Mouse (Mus musculus) midbrain, embryonic 13.5 days (tissue): Measurements from ENCODE around the gene Psma2. TPM values are rescaled to one million over a fixed set of nuclear protein-coding genes. Genes with fewer than 3 reads are reported as not detected.
A peak's percentile ranks its signal among the peaks of the same experiment; 100 is the strongest.

Experiments
- ATAC-seq: fragments of 200-750 bp; cut with Nextera tagmentation; 2 replicates; pipeline ENCODE4 v1.8.0; 2017; ENCODE audit warnings: mild to moderate bottlenecking, moderate TSS enrichment, moderate library complexity
- H3K27ac ChIP-seq: fragments of 300-500 bp; sonication (generic); 2 replicates; pipeline ENCODE4 v1.5.1; 2015; ENCODE audit warnings: inconsistent platforms, mild to moderate bottlenecking, moderate library complexity
- H3K27me3 ChIP-seq: fragments of 300-500 bp; sonication (generic); 2 replicates; pipeline ENCODE4 v1.6.1; 2015; ENCODE audit warnings: mild to moderate bottlenecking, inconsistent platforms
- H3K36me3 ChIP-seq: fragments of 300-500 bp; sonication (generic); 2 replicates; pipeline ENCODE4 v1.6.1; 2015; ENCODE audit warnings: mild to moderate bottlenecking, inconsistent platforms
- H3K4me1 ChIP-seq: fragments of 300-500 bp; sonication (generic); replicated peaks from 2 replicates; pipeline ENCODE4 v1.6.1; 2015; ENCODE audit warnings: inconsistent platforms
- H3K4me2 ChIP-seq: fragments of 300-500 bp; sonication (generic); replicated peaks from 2 replicates; pipeline ENCODE4 v1.6.1; 2015; ENCODE audit warnings: moderate library complexity, mild to moderate bottlenecking, inconsistent platforms
- H3K4me3 ChIP-seq: fragments of 300-500 bp; sonication (generic); replicated peaks from 2 replicates; pipeline ENCODE4 v1.5.1; 2015; ENCODE audit warnings: mild to moderate bottlenecking, inconsistent platforms
- H3K9ac ChIP-seq: fragments of 300-500 bp; sonication (generic); replicated peaks from 2 replicates; pipeline ENCODE4 v1.6.1; 2015; ENCODE audit warnings: mild to moderate bottlenecking, inconsistent platforms
- H3K9me3 ChIP-seq: fragments of 300-500 bp; sonication (generic); 2 replicates; pipeline ENCODE4 v1.6.1; 2016; ENCODE audit warnings: mild to moderate bottlenecking, inconsistent platforms
- WGBS: fragments of 180-500 bp; shearing (Covaris S2); methylation state at CpG from one replicate; pipeline ENCODE4 v1.1.7; 2015; 5-methylcytosine and 5-hydroxymethylcytosine counted together
- polyA plus RNA-seq: library from polyadenylated mRNA; unstranded; fragments of >200 nt; fragmentation: Nextera tagmentation; extraction: Ambion mirVana; gene quantifications from 2 replicates; pipeline ENCODE4 v1.2.1, GENCODE M21; 2015

The Psma2 gene
- polyA plus RNA-seq, 1 experiment from 2014 or later = 197 TPM

DNA sequence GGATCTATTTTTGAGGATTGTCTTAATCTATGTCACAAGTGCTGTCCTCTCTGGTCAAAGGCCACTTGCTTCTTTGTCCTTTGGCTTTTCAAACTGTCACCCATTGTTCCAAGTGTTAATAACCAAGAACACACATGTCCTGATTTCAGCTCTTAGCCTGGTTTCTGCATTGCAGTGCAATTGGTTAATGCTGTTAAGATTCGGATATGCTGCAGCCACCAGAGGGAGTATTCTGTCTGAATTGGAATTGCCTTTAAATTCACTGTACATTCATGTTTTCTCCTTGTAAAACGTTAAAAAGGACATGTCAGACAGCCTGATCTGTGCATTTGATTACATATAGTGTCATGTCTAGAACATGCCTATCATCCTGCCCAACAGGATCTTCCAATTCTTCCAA, 57.3 kb downstream of the Psma2 start:
- Histone ChIP-seq H3K36me3 (no peaks in the 10 kb centered on the region), H3K27ac (no peak overlapping the region), H3K9ac (no peak overlapping the region), H3K4me2 (no peak overlapping the region), H3K4me1 (no peaks in the 10 kb centered on the region), H3K27me3 (no peaks in the 10 kb centered on the region), H3K4me3 (no peak overlapping the region), H3K9me3 (no peaks in the 10 kb centered on the region)
- peak; percentile 24; the same call in 1 of the 2 replicates for ATAC-seq
- WGBS = 18% methylated on average over 2 of the region's 2 CpGs

DNA sequence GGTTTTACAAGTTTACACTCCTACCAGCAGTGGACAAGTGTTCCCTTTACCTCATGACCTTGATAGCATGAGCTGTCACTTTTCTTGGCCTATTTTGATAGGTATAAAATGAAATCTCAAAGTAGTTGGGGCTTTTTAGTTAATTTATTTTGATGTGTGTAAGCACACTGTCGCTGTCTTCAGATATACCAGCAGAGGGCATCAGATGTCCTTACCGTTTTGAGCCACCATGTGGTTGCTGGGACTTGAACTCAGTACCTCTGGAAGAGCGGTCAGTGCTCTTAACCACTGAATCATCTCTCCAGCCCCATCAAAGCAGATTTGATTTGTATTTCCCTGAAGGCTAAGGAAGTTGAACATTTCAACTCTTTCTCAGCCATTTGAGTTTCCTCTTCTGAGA, 75.9 kb downstream of the Psma2 start:
- no peak for ATAC-seq
- 76% methylated on average over 3 of the region's 3 CpGs for WGBS
- no peaks in the 10 kb centered on the region for H3K9me3 ChIP-seq
- H3K36me3 ChIP-seq = no peaks in the 10 kb centered on the region
- no peak overlapping the region for H3K27ac ChIP-seq
- H3K27me3 ChIP-seq = no peaks in the 10 kb centered on the region
- H3K4me1 ChIP-seq = no peaks in the 10 kb centered on the region
- H3K4me2 ChIP-seq = no peak overlapping the region
- H3K9ac ChIP-seq = no peak overlapping the region
- no peak overlapping the region for H3K4me3 ChIP-seq

DNA sequence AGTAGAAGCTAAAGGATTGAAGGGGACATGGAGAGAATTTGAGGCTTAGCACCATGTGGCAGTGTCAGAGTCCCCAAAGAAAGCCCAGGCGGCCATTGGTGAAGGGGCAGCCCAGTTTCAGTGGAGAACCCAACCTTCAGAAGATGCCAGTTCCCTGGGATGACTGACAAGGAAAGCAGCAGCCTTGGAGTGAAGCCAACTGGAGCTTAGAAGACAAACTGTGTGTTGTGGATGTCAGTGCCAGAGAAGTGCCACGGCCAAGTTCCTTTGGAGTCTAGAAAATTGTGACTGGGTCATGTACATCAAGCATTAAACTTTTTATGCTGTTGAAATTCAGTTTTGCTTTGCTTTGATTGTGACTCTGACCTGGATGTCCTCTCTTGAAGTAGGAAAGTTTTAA, 103.8 kb downstream of the Psma2 start:
- H3K4me1 ChIP-seq = no peaks in the 10 kb centered on the region
- H3K9me3 ChIP-seq = no peaks in the 10 kb centered on the region
- no peak for ATAC-seq
- H3K27me3 ChIP-seq = no peaks in the 10 kb centered on the region
- no peak overlapping the region for H3K4me3 ChIP-seq
- H3K4me2 ChIP-seq = no peak overlapping the region
- H3K9ac ChIP-seq = no peak overlapping the region
- WGBS = 86% methylated on average over 2 of the region's 2 CpGs
- H3K27ac ChIP-seq = no peak overlapping the region
- no peaks in the 10 kb centered on the region for H3K36me3 ChIP-seq

DNA sequence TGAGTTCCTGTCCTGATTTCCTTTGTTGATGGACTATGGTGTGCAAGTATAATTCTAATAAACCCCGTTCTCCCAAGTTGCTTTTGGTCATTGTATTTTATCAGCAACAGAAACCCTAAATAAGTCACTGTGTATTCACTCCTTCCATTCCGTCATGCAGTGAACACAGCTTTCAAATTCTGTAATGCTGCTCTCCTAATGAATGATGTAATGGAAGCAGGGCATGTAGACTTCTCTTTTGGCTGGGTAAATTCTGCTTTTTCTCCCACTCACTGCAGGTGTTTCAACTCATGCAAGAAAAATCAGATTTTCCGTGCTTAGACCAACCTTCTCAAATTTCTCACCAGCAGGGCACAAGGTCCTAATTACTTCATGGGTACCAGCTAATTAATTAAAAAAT, 104.7 kb downstream of the Psma2 start:
- Histone ChIP-seq H3K4me3 (no peak overlapping the region), H3K9me3 (no peaks in the 10 kb centered on the region), H3K4me1 (no peaks in the 10 kb centered on the region), H3K9ac (no peak overlapping the region), H3K36me3 (no peaks in the 10 kb centered on the region), H3K4me2 (no peak overlapping the region), H3K27me3 (no peaks in the 10 kb centered on the region), H3K27ac (no peak overlapping the region)
- no peak for ATAC-seq
- 76% methylated on average over 3 of the region's 3 CpGs for WGBS

Other genes with a start within 250 kb of the Psma2 start
- gene Hecw1, start 90.0 kb upstream of the Psma2 start, polyA plus RNA-seq = 32.5 and 34.4 TPM in 2 replicates
- 127 and 135 TPM in 2 replicates for gene Mrpl32, start 75 bp upstream of the Psma2 start, polyA plus RNA-seq
- gene AW209491, start 16.9 kb downstream of the Psma2 start, polyA plus RNA-seq = 44.5 and 44.7 TPM in 2 replicates